Mouse (Mus musculus) right cerebral cortex, postnatal 14 days (tissue): ENCODE measurements around the gene Farsa.
"Not testable (repeated sequence)": the region's sequence is repeated elsewhere in the genome, so short reads cannot be mapped to it uniquely, and the experiment has no call there.

ENCODE experiments used
- DNase-seq: peaks from one replicate; pipeline ENCODE4 v3.0.0; 2022

Gene Farsa

DNA sequence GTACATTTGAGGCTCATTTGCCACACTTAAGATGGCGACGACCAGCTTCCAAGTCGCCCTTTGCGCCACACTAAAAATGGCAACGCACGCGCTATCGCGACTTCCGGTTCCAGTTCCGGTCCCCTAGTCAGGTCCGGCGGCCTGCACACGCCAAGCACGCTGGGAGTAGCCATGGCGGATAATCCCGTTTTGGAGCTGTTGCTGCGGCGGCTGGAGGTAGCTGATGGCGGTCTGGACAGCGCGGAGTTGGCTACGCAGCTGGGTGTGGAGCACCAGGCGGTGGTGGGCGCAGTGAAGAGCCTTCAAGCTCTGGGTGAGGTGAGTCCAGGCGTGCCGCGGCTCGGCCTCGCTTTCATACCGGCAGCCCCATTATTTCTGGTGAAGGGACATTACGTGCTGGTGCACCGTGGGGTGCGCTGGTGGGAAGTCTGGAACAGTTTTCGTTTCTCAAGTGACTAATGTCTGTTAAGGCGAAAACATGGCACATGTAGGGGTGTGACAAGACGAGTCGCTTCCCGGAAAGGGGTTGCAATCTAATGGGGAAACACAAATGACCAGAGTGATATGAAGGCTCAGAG, at the start of gene Farsa:
TSS of gene Farsa (plus strand) at position 126 of the 578 bp plus-strand sequence.
- DNase-seq = peak; percentile 93

GRCm38 (mm10) chr8:84809109-84809940, 47.5 kb upstream of the Farsa start:
- no peak for DNase-seq

DNA sequence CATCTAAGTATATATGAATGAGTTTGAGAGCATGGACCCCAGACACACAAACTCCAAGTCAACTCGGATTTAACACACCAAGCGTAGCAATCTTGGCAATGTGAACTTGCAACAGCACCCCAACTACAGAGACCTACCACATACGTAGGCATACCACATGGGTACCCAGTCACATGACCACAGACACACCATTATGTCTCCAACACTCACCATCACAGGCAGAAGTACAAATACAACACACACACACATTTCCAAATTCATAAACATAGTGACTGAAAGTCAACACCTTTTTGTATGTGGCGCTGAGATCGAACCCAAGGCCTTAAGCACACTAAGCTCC, 46.9 kb upstream of the Farsa start:
- DNase-seq = no peak

DNA sequence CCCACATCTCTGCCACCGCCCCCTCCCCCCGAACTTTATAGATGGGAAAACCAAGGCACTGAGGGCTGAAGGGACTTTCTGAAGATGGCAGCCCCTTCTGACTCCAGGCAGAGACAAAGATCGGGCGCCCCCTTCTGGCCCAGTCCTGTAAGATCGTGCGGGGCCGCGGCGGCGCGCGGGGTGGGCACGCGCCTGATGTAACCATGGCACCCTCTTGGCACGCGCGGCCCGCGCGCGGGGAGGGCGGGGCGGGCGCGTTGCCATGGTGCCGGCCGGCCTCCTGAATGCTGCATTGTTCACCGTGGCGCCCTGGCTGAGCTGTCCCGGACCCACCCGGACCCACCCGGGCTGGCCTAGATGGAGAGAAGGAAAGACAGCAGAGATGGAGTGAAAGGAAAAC, 45.9 kb upstream of the Farsa start:
- peak; percentile 97 for DNase-seq

GRCm38 (mm10) chr8:84811303-84811702, 45.5 kb upstream of the Farsa start:
- DNase-seq = no peak

DNA sequence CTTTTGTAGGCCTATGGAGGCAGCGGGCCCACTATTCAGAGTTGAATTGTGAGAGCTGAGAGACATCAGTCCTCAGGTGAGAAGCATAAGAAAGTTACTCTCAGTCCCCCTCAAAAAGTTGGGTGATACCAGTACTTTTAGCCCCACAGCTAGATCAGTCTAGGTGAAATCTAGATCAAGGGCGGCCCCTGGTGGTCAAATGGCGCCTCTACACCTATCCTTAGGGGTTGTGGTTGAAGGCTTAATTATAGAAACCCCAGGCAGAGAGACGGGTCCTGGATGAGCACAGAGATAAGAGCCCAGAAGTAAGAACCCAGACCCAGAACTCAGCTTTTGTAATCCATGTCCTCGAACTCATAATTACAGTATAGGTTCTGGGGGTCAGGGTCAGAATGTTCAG, 43.7 kb upstream of the Farsa start:
- DNase-seq = peak; percentile 86

DNA sequence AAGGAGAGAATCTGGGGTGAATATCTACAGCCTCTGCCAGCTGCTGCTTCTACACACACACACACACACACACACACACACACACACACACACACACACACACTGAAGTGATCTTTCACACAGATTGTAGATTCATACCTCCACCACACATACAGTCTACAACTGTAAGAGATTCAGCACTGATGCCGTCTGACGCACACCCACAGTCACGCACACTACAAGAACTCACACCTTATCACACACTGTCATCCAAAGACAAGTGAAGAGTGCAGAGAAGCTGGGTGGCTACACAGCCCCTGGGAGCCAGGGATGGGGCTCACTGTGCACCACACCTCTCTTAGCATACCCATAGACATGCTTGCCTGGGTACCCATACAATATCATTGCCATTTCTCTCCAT, 43.0 kb upstream of the Farsa start:
- DNase-seq = no peak

GRCm38 (mm10) chr8:84814240-84814554, 42.6 kb upstream of the Farsa start:
- DNase-seq = no peak

- peak; percentile 65 for DNase-seq
Observed at GRCm38 (mm10) chr8:84814555-84815441, 42.0 kb upstream of the Farsa start.

DNA sequence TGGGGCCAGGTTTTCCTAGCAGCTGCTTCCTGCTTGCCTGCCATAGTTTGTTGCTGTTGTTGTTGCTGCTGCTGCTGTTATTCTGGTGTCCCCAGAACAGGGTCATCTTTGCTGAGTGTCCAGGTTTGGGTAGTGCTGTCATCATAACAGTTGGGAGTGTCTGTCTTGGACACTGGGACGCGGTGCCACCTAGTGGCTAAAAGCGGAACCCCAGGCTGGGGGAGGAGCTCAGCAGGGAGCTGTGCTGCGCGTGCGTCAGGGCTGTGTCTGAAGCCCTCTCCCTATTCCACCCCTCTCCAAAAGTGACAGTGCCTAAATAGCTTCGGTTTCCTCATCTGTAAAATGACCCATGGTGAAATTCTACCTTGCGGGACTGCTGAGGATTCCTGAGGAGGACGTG, 41.2 kb upstream of the Farsa start:
- peak; percentile 97 for DNase-seq

DNA sequence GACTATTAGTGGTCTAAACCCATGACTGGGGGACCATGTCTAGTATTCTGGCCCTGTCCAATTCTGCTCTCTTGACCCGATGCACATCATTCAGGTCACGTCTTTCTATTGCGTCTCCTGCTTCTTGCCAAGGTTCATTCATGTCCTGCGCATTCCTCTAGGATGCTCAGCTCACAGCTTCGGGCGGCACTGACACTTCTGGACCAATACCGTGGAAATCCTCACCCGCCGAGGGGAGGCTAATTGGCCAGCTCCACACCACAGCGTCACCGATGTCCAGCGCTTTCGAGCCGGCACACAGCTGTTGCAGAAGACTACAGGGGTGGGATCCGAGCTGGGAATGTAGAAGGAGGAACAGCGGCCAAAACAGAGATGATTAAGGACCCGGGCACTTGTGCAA, 40.7 kb upstream of the Farsa start:
- no peak for DNase-seq

GRCm38 (mm10) chr8:84822723-84823122, 34.1 kb upstream of the Farsa start, which contains the start of gene Dand5:
Gene Dand5 (minus strand): TSS chr8:84822823.
- DNase-seq = no peak

DNA sequence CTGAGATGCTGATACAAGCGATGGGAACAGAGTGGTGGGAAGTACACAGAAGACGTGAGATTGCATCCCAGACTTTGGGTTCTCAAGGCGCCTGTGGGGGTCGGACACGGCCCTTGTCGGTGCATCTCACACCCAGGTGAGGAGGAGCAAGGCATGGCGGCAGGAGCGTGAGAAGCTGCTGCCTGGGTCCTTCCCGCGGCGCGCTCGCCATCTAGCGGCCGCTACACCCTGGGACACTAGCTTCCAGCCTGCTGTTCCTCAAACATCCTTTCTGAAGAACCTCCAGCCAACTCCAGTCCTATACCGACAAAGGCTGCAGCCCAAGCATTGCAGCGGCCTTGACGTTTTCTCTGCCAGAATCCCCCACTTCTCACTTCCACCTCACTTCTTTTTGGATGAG, 33.1 kb upstream of the Farsa start:
- DNase-seq = peak; percentile 76

GRCm38 (mm10) chr8:84825636-84826035, 31.2 kb upstream of the Farsa start:
- no peak for DNase-seq

- not testable (repeated sequence) for DNase-seq
Observed at GRCm38 (mm10) chr8:84826518-84826917, 30.3 kb upstream of the Farsa start.

DNA sequence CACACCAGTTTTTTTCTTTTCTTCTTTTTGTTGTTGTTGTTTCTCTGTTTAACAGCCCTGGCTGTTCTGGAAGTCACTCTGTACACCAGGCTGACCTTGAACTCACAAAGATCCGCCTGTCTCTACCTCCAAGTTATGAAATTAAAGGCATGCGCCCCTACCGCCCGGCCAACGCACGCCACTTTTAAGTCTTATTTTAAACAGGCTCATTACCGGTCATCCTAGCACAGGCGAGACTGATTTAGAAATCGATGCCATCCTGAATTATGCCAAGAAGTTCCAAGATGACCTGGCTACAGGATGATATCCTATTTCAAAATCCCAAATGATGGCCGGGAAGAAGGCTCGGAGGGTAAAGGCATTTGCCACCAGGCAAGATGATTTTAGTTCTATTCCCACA, 25.3 kb upstream of the Farsa start, which contains the start of gene Gadd45gip1:
TSS of gene Gadd45gip1 (plus strand) at position 33 of the 400 bp plus-strand sequence.
- DNase-seq = no peak

DNA sequence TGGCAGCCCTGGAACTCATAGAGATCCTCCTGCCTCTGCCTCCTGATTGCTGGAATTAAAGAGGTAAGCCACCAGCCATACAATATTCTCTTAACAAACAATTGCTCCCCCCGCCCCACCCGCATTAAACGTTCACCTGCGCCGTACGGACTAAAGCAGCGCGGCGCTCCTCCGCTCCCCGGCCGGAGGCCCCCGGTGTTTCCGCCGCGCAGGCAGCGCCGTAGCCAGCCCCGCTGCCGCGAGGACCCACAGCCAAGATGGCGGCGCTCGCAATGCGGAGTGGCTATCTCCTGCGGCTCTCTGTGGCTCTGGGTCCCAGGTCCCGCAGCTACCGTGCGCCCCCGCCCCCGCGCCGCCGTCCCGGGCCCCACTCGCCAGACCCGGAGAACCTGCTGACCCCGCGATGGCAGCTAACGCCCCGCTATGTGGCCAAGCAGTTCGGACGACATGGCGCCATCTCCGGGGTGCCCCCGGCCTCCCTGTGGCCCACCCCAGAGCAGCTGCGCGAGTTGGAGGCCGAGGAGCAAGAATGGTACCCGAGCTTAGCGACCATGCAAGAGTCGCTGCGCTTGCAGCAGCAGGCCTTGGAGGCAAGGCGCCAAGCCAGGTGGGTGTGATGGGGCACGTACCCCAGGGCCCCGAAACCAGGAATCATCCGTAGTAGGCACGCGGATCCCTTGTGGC, 24.6 kb upstream of the Farsa start:
- peak; percentile 81 for DNase-seq

DNA sequence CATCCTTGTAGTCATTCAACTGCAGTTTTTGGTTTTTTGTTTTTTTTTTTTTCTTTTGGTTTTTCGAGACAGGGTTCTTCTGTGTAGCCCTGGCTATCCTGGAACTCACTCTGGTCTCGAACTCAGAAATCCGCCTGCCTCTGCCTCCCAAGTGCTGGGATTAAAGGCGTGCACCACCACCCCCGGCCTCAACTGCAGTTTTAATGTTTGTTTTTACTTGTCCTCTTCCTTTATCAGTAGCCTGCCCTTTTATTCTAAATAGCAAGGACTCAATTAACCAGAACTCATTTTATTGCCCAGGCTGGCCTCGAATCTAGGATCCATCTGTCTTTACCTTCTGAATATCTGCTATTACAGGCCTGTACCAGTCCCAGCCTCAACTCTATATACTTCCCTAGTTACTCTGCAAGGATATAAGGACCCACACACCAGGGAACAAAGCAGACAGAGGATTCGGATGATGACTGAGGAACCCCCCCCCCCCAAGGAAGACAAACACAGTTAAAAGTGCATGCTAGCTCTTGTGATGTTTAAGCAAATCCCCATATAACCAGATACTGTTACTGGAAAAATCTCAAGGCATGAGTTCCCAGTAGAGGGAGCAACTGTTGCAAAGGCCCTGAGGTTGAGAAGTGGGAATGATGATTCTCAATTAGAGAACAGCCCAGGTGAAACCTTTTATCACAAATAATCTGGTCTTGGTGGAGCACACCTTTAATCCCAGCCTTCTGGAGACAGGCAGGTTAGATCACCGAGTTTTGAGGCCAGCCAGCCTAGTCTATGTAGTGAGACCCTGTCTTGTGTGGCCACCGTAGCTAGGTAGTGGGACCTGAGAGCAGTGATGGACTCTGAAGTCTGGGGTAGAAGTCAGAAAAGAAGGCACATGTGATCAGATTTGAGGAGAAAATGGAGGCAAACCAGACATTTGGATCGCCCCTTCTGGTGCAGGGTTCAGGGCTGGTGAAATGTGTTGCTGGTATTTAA, 23.7 kb upstream of the Farsa start:
- DNase-seq = no peak

- DNase-seq = no peak
Observed at GRCm38 (mm10) chr8:84834002-84834865, 22.6 kb upstream of the Farsa start.
